Mouse (Mus musculus) thymus, postnatal 4 days (tissue): ENCODE measurements around the gene BC025920.

ENCODE experiments used
- DNase-seq: peaks from one replicate; pipeline ENCODE4 v3.0.0; 2021

The BC025920 gene

DNA sequence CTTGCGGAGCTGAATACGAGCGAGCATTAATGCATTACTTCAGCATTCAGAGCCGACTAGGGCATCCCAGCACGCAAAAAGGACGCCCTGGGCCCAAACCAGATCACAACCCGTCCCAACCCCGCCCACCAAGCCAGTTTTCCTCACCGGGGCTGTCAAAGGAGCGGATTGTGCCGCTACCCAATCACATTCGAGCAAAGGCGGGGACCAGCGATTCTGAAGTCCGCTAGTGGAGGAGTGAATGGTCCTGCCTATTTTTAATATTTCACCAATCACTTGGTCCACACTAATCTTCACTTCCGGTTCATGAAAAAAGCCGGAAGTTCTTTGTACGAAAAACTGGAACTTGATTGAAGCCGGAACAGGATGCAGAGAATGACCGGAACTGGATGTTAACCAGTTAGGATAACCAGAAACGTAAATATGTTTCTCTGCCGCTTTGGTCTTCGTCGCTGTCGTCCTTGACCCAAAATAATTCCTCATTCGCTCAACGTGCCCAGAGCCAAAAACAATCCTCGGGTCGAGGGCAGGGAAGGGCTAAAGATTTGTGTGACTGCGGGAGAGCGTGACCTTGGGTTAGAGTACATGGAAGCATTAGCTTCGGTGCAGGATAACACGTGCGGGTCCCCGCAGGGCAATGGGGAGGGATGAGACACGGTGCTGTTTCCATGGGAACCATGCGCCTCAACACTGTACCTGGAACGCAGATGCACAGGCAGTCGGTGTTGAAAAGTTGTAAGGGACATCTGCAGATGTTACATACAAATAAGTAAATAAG lies at the start of gene BC025920:
TSS of gene BC025920 (plus strand) at position 297 of the 778 bp plus-strand sequence.
- DNase-seq = peak; percentile 81

DNA sequence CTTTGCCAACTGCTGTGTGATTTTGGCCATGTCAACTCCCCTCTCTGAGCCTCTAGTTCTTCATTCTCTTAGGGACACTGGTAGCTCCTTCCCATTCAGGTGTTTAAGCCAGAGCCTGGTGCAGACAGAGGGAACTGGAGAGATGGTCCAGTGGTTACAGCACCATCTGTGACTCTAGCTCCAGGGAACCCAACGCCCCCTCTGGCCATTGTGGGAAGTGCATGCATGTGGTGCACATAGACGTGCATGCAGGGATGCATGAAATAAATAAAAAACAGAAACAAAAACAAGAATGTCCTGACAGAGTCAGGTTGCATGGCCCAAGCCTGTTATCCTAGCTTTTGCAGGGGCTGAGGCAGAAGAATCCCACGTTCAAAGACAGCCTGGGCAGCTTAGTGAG lies 49.8 kb upstream of the BC025920 start:
- peak; percentile 59 for DNase-seq

- no peak for DNase-seq
Observed at GRCm38 (mm10) chr10:81557491-81557890, 48.6 kb upstream of the BC025920 start.

DNA sequence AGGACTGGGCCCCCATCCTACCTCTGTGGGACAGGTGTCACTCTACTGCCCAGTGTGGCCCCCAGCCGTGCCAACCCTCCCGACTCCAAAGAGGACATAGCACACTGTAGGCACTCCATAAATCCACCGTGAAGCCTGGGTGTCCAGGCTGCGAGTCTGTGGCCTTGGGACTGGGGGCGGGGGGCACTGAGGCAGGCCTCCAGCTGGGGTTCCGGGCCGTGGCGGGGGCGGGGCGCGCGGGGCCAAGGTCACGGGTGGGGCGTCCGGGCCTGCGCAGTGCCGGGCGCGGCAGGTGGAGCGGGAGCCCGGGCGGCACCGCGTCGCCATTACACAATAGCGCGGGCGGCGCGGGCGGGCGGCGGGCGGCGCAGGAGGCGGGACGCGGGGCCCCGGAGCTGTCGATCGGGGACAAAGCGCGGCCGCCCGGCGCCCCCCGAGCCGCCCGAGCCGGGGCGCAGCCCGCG lies 46.9 kb upstream of the BC025920 start, which contains the start of gene Aes:
TSS of gene Aes (plus strand) at position 326 of the 464 bp plus-strand sequence.
- peak; percentile 92 for DNase-seq

- DNase-seq = peak; percentile 88
Observed at GRCm38 (mm10) chr10:81559627-81560539, 46.2 kb upstream of the BC025920 start.

DNA sequence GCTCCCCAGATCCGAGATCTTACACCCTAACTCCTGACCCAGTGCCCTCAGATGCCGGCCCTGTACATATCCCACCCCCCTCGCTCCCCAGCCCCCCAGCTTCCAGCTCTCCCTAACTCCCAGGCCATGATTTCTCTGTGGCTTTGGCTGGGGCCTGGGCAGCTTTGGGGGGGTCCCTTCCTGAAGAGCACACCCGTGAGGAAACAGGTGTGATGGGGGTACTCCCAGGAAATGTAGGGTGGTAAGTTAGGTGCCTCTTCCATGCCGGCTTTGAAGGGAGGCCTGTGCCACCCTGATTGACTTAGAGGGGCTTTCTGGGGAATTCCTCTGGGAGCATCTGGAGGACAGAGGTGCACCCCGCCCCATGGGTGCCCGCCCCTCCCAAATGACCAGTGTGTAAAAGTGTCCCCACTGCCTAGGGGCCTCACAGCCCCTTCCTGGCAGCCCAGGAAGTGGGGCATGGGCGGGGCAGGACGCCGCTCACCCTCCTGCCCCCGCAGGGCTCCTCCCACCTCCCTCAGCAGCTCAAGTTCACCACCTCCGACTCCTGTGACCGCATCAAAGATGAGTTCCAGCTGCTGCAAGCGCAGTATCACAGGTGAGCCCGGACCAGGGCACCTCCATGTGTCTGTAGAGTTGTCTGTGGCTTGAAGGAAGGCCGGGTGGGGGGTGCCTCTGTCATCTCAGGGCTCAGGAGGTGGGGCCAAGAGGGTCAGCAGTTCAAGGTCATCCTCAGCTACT lies 45.2 kb upstream of the BC025920 start:
- DNase-seq = peak; percentile 92

DNA sequence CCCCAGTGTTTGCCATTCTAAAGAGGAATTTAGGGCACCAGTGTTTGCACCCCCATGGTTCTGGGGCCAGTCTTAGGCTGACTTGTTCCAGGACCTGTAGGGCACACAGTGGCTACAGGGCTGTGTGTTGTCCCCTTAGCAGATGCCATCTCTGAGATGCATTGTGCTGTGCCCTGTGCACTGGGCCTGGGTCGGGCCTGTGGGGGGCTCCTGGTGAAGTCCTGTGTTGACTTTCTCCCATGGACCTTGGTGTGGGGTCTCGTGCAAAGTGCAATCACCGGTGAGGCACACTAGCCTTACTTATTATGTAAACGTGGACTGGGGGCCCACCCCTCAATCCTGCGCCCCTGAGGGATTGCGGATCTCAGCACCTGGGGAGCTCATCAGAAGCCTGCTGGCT lies 43.7 kb upstream of the BC025920 start:
- no peak for DNase-seq

DNA sequence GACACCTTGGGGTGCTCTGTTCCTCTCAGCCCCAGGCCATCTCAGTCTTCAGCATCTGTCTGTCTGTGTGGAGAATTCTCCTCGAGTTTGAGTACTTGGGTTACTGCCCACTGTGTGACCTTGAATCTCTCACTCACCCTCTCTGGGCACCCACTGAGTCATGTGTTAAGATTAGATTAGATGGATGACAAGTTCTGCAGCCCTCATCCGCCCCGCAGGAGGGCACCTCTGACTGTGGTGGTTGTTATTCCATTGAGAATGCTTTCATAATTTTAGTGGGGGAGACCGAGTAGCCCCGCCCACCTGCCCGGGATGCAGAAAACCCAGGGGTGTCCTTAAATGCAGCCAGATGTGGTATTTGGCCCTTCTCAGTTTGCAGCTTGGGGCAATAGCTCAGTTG lies 42.6 kb upstream of the BC025920 start:
- no peak for DNase-seq

- DNase-seq = no peak
Observed at GRCm38 (mm10) chr10:81564216-81564615, 41.9 kb upstream of the BC025920 start.

- DNase-seq = peak; percentile 94
Observed at GRCm38 (mm10) chr10:81564734-81565133, 41.3 kb upstream of the BC025920 start.

GRCm38 (mm10) chr10:81565257-81566228 lies 40.5 kb upstream of the BC025920 start:
- DNase-seq = peak; percentile 83

DNA sequence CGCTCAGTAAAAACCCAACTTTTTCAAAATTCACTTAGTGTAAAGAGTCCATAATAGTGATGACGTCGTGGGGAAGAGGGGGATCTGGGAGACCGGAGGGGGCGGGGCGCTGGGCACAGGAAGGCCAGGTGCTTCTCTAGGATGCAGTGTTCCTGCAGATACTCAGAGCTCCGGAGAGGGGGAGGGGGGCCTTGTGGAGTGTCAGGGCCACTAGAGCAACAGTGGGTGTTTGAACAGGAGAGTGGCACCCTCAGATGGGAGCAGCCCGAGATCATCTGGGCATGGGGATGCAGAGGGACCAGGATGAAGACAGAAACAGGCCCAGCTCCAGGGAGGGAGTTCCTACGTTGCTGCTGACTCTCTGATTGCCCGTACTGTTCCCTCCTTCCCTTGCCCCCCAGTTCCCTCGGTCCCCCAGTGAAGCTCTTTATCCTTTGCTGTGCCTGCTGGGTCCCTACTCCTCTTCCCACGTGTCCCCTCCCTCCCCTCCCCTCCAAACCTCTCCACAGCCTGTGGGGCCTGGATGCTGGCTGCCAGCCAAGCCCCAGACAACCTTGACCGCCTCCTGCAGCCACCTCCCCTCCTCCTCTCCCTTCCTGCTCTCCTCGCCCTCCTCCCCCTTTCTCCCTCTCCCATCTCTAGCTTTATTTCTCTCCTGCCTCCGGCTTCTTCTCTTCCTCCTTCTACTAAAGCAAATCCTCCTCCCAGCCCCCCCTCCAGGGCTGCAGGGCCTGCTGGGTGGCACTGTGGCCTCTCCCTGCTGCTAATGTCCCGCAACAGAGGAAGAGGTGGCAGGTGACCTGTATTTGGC lies 37.5 kb upstream of the BC025920 start:
- DNase-seq = peak; percentile 63

DNA sequence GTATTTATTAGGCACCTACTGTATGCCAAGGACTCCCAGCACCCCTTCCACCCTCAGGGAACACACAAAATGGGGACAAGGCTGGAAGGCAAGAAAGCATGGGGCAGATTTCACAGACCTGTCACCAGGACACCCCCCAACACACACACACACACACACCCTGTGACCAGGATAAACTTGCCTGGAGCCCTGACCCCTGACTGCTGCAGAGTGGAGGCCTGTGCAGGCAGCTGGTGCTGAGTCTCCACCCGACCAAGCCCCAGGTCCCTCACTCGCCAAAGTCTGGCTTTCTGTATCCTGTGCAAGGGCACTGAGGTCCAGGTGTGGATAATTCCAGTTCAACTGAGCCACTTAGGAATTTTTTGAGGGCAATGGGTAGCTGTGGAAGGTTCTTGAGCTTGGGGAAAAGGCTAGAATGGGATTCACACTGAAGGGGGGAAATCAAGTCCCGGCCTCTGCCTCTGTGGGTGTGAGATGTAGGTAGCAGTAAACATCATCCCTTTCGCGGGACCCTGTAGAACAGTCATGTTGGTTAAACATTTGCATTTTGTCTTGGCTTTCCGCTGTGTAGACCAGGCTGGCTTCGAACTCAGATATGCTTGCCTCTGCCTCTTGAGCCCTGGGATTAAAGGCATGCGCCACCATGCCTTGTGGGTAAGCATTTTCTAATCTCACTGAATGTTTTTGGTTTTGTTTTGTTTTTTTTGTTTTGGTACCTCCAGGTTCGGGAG lies 36.4 kb upstream of the BC025920 start:
- peak; percentile 25 for DNase-seq

GRCm38 (mm10) chr10:81570238-81570800 lies 35.8 kb upstream of the BC025920 start:
- DNase-seq = peak; percentile 23

GRCm38 (mm10) chr10:81570831-81571500 lies 35.1 kb upstream of the BC025920 start:
- DNase-seq = peak; percentile 89

DNA sequence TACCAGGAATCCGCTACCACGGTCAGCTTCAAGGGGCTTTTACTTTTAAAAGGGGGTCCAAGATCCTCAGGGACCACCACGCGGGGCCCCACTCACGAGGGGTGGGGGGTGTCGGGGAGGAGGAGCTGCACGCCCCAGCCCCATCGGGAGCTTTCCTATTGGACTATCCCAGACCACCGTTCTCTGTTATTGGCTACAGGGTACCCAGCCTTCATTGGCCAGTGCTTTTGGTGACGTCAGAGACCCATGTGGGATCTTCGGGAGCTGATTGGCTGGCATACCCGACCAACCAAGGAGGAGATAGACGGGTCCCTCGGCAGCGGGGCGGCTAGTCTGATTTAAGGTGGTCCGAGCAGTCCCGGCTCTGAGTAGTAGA lies 34.6 kb upstream of the BC025920 start:
- peak; percentile 94 for DNase-seq

DNA sequence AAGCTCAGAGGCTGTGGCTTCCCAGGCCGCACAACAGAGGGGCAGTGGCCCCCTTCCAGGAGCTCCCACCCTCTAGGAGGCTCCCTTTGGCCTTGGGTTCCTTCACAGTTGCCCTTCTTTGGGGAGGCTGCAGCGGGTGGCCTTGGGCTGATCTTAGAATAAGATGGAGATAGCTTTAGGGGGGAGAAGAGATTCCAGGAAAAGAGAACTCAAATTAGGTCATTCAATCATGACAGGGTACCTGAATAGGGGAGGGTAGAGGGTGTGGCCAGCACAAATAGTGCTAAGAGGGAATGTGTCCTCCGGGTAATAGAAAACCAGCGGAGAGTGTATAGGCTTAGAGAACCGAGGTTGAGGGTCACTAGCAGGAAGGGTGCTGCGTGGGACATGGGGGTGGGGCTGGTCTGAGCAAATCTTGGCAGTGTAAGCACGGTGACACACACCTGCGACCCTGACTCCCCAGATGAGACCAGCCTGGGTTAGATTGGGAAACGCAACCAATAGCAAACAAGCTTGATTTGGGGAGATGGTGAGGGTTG lies 33.9 kb upstream of the BC025920 start:
- DNase-seq = peak; percentile 36

GRCm38 (mm10) chr10:81572975-81573374 lies 33.1 kb upstream of the BC025920 start:
- DNase-seq = peak; percentile 45
